Mouse (Mus musculus) CD4-positive, CD25-positive, alpha-beta regulatory T cell, adult 4 months (primary cell): ENCODE measurements around the gene Mfsd8. TPM values are rescaled to one million over a fixed set of nuclear protein-coding genes. Genes with fewer than 3 reads are reported as not detected.
"Not testable (repeated sequence)": the region's sequence is repeated elsewhere in the genome, so short reads cannot be mapped to it uniquely, and the experiment has no call there.

ENCODE experiments used
- ATAC-seq: one replicate; pipeline ENCODE4 v1.8.0; 2017
- polyA plus RNA-seq, 2 experiments: library from polyadenylated mRNA; unstranded; fragments of 100-300 nt; shearing (Covaris generic); gene quantifications; one replicate each; pipeline ENCODE4 v1.2.1; 2017

Gene Mfsd8
- polyA plus RNA-seq = 10 to 100 TPM; 12.9 to 18.8 TPM

- ATAC-seq = peak; percentile 96
These were observed at the start of gene Mfsd8 for GRCm38 (mm10) chr3:40846473-40846956. Gene Mfsd8 (minus strand): TSS chr3:40846886.

- ATAC-seq = peak; percentile 41
These were observed 47.6 kb upstream of the Mfsd8 start for GRCm38 (mm10) chr3:40894336-40894735.

GRCm38 (mm10) chr3:40893816-40894258, 47.2 kb upstream of the Mfsd8 start:
- ATAC-seq = peak; percentile 97

DNA sequence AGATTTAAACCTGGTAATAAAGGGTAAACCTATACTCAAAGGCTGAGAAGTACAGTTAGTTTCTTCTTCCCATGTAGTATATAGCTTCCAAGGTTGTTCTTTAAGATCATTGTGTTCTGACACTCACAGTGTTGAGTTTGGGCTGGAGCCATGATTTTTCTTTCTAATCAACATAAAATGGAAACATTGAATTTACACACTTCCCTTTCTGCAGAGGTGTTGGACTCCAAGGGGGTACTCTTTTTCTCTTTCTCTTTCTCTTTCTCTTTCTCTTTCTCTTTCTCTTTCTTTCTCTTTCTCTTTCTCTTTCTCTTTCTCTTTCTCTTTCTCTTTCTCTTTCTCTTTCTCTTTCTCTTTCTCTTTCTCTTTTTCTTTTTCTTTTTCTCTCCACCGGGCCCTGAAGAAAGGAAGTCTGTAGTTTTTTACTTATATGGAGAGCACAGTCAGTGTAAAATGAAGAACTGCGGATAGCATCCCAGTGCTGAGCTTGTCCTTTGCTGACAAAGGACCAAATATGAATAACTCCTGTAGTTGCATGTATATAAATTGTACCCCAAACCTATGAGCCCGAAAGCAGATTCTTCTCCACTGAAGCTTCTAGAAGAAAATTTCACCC, 6.5 kb upstream of the Mfsd8 start:
- ATAC-seq = peak; percentile 72

DNA sequence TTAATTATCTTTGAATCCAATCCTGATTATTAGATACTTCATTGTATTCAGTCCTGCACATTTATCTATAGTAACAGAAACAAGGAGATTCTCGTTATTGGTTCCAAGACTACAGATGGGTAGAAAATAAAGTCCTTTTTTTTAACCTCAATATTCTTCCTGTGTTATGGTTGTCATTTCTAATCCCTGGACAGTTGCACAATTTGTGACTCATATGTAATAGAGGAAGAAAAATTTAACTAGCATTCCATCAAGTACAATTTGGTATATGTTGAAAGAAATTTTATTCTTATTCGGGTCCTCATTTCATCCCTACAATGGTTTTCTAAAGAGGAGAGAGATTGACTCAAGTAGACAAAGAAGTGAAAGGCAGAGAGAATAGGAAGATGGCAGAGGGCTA, 1.2 kb upstream of the Mfsd8 start:
- ATAC-seq = not testable (repeated sequence)

- ATAC-seq = peak; percentile 22
These were observed 332 bp upstream of the Mfsd8 start for GRCm38 (mm10) chr3:40847018-40847417.

DNA sequence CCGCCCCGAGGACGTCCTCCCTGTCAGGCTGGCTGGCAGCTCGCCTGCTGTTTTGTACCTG, 101 bp upstream of the Mfsd8 start, which contains the start of gene Abhd18:
Abhd18 (plus strand) TSS at position 14 of the 61 bp plus-strand sequence.
- not testable (repeated sequence) for ATAC-seq

GRCm38 (mm10) chr3:40845521-40845920, 1.2 kb downstream of the Mfsd8 start:
- not testable (repeated sequence) for ATAC-seq

- ATAC-seq = no peak
These were observed 33.4 kb downstream of the Mfsd8 start for GRCm38 (mm10) chr3:40813275-40813674.

GRCm38 (mm10) chr3:40809894-40810293, 36.8 kb downstream of the Mfsd8 start:
- ATAC-seq = no peak

DNA sequence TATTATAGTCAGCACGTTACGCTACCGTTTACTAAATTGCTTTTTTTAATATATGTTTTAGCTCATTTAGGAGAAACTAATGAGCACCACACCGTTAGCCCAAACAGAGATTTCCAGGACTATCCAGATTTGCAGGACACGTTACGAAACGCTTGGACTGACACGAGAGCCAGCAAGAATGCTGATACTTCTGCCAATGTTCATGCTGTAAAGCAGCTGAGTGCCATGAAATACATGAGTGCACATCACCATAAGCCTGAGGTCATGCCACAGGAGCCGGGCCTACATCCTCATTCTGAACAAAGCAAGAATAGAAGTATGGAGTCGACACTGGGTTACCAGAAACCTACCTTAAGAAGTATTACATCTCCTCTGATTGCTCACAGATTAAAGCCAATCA, 38.0 kb downstream of the Mfsd8 start:
- no peak for ATAC-seq

DNA sequence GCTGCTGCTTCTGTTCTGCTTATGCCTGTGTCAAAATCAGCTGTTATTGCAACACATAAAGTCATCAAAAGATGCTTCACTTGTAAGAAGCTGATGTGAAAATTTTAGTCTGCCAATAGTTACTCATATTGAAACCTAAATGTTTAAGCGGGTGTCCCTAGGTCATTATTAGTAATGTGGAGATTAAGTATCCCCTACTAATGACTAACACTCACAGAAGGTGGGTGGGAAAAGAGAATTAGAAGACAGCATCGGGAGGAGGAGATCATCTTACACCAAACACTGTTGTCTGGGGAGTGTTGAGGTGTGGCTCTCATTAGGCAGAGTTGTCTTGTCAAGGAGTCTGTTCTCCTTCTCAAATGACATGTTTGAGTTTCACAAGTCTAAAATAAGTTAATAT, 39.8 kb downstream of the Mfsd8 start:
- no peak for ATAC-seq

- ATAC-seq = peak; percentile 32
These were observed 46.3 kb downstream of the Mfsd8 start for GRCm38 (mm10) chr3:40800373-40800823.

GRCm38 (mm10) chr3:40799530-40800372, 46.9 kb downstream of the Mfsd8 start, which contains the start of gene Plk4:
Gene Plk4 (plus strand): TSS chr3:40800019.
- ATAC-seq = peak; percentile 91

DNA sequence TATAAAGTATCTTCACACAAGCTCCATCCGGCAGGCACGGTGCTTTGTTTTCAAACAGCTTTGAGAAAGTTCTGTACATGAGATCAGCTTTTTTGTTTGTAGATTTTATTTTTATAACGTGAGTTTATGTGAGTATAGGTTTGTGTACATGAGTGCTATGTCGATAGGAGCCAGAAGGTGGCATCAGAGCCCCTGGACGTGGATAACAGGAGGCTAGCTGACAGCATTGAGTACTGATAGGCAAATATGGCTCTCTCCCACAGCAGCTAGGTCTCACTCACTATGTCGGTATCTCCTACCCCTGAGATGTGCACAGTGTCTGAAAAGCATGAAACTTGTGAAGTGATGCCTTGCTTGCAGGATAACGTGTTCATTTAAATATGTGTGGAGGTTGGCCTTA, 48.2 kb downstream of the Mfsd8 start:
- peak; percentile 33 for ATAC-seq

GRCm38 (mm10) chr3:40798054-40798453, 48.6 kb downstream of the Mfsd8 start:
- ATAC-seq = no peak

DNA sequence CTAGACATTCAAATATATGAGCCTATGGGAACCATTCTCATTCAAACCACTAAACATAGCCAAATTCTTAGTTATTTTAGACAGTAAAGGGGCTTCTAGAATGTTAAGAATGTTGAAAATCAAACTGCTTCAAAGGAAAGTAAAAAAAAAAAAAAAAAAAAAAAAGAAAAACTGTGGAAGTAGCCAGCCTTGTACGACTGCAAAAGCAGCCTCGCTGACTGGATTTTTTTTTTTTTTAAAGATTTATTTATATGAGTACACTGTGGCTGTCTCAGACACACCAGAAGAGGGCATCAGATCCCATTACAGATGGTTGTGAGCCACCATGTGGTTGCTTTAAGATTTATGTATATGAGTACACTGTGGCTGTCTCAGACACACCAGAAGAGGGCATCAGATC, 52.9 kb downstream of the Mfsd8 start:
- no peak for ATAC-seq

Other genes starting within 250 kb of the Mfsd8 start
- gene Slc25a31, start 138.0 kb downstream of the Mfsd8 start, polyA plus RNA-seq = not detected
- gene Hspa4l, start 102.4 kb downstream of the Mfsd8 start, polyA plus RNA-seq = 10 to 100 TPM; 24.4 to 29.4 TPM
- gene Plk4, start 46.9 kb downstream of the Mfsd8 start, polyA plus RNA-seq = 1 to 10 TPM; 5.6 to 6.2 TPM
- 10 to 100 TPM; 15.6 to 17.2 TPM for gene Abhd18, start 84 bp upstream of the Mfsd8 start, polyA plus RNA-seq
- under 1 TPM; 0.86 to 0.96 TPM for gene 1700034I23Rik, start 55.7 kb upstream of the Mfsd8 start, polyA plus RNA-seq
- 10 to 100 TPM; 12.7 to 27.2 TPM for gene Larp1b, start 102.9 kb upstream of the Mfsd8 start, polyA plus RNA-seq
- 1 to 10 TPM; 3.2 to 4.1 TPM for gene Pgrmc2, start 236.2 kb upstream of the Mfsd8 start, polyA plus RNA-seq